Mouse (Mus musculus) small intestine, adult 2 months (tissue): ENCODE results near the gene Snx30.

Experiments used
- CTCF ChIP-seq: fragments of 200-500 bp; IDR thresholded peaks from 2 replicates; pipeline ENCODE4 v1.5.1; 2012; ENCODE audit warnings: low read depth, mild to moderate bottlenecking, control low read depth, inconsistent platforms, low read length, moderate library complexity, mixed read lengths; ENCODE audit not compliant: insufficient replicate concordance, insufficient read length; ENCODE audit errors: extremely low read depth
- POLR2A ChIP-seq: fragments of 200-500 bp; IDR thresholded peaks from 2 replicates; pipeline ENCODE4 v1.6.1; 2012; ENCODE audit warnings: low read depth, mild to moderate bottlenecking, control low read depth, inconsistent platforms, low read length, moderate library complexity

- no peak for TF ChIP-seq CTCF
- no peak for TF ChIP-seq POLR2A
These were observed 75.6 kb downstream of the Snx30 start for GRCm38 (mm10) chr4:59881210-59881609.
